Mouse (Mus musculus) limb, embryonic 10.5 days (tissue): ENCODE measurements around the gene Tgm3. TPM values are rescaled to one million over a fixed set of nuclear protein-coding genes. Genes with fewer than 3 reads are reported as not detected.

ENCODE experiments used
- DNase-seq: peaks from one replicate; pipeline ENCODE4 v3.0.0-alpha.2; 2017; ENCODE audit warnings: low spot score
- H3K27ac ChIP-seq: fragments of 300-500 bp; sonication (generic); 2 replicates; pipeline ENCODE4 v1.5.1; 2016; ENCODE audit warnings: mild to moderate bottlenecking
- H3K27me3 ChIP-seq: fragments of 300-500 bp; sonication (generic); 2 replicates; pipeline ENCODE4 v1.6.1; 2016; ENCODE audit warnings: low read depth, mild to moderate bottlenecking; ENCODE audit not compliant: poor library complexity, severe bottlenecking
- H3K36me3 ChIP-seq: fragments of 300-500 bp; sonication (generic); 2 replicates; pipeline ENCODE4 v1.6.1; 2016; ENCODE audit warnings: mild to moderate bottlenecking, moderate library complexity
- H3K4me1 ChIP-seq: fragments of 300-500 bp; sonication (generic); 2 replicates; pipeline ENCODE4 v1.6.1; 2016
- H3K4me3 ChIP-seq: fragments of 300-500 bp; sonication (generic); 2 replicates; pipeline ENCODE4 v1.5.1; 2016; ENCODE audit warnings: mild to moderate bottlenecking, moderate library complexity
- H3K9me3 ChIP-seq: fragments of 300-500 bp; sonication (generic); replicated peaks from 2 replicates; pipeline ENCODE4 v1.6.1; 2016; ENCODE audit warnings: mild to moderate bottlenecking
- WGBS: fragments of 180-500 bp; shearing (Covaris S2); methylation state at CpG from one replicate; pipeline ENCODE4 v1.1.7; 2016; 5-methylcytosine and 5-hydroxymethylcytosine counted together
- polyA plus RNA-seq: library from polyadenylated mRNA; unstranded; fragments of >200 nt; fragmentation: Nextera tagmentation; extraction: Ambion mirVana; gene quantifications from 2 replicates; pipeline ENCODE4 v1.2.1, GENCODE M21; 2016

Gene Tgm3
- polyA plus RNA-seq, 1 experiment from 2014 or later = 0.10 TPM

DNA sequence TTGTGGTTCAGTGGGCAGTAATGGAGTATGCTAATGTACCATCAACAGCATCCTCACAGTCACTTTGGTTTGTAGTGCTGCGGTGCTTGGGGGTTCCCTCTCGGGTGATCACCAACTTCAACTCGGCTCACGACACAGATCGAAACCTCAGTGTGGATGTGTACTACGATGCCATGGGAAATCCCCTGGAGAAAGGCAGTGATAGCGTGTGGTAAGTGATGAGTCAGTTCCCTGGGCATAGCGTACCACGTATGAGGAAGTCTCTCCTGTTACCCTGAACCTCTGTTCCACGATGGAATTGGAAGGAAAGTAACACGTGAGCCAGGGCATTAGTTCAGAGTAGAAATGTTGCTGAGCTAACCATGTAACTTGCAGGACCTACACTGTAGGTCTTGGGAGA is 17.7 kb downstream of the Tgm3 start:
- Histone ChIP-seq H3K4me3 (no peak overlapping the region), H3K36me3 (no peaks in the 10 kb centered on the region), H3K4me1 (no peaks in the 10 kb centered on the region), H3K9me3 (no peaks in the 10 kb centered on the region), H3K27ac (no peak overlapping the region), H3K27me3 (no peaks in the 10 kb centered on the region)
- DNase-seq = no peak
- WGBS = 91% methylated on average over 11 of the region's 11 CpGs

DNA sequence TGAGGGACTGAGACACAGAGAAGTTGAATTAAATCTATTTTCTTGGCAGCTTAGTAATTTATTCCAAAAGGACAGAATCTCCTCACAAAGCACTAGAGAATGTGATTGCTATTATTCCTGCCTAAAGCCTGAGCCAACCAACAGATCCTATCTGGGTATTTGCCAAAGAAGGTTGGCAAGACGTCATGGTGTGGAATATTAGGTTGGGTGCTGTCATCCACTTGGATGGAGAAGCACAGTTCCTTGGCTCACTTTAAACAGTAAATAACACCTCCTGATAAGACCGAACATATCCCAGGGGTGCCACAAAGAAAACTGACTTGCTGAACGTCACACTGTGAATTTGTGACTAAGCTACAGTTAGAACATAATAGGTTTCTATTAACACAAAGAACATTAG is 20.5 kb downstream of the Tgm3 start:
- no peaks in the 10 kb centered on the region for H3K9me3 ChIP-seq
- 85% methylated on average over 3 of the region's 3 CpGs for WGBS
- H3K4me3 ChIP-seq = no peak overlapping the region
- no peak for DNase-seq
- no peaks in the 10 kb centered on the region for H3K36me3 ChIP-seq
- H3K4me1 ChIP-seq = no peaks in the 10 kb centered on the region
- H3K27ac ChIP-seq = no peak overlapping the region
- no peaks in the 10 kb centered on the region for H3K27me3 ChIP-seq

DNA sequence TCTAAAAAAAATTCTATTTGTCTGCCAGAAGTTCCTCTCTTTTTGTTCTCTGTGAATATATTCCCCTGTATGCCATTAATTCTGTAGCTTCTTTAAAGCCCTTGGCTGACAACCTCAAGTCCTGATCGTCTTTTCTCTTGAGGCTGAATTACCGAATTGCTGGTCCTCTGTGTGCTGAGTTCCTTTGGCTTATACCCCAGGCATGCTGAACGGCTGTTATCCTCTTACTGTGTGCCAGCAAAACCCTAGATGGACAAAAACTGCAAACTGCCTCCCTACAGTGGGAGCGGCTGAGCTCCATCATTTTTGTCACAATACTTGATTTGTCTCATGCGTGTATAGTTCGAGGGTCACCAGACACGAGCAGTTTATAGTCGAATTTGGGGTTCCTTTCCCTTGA is 24.7 kb downstream of the Tgm3 start:
- H3K9me3 ChIP-seq = no peaks in the 10 kb centered on the region
- no peaks in the 10 kb centered on the region for H3K27me3 ChIP-seq
- no peak for DNase-seq
- H3K36me3 ChIP-seq = no peaks in the 10 kb centered on the region
- H3K4me1 ChIP-seq = no peaks in the 10 kb centered on the region
- 84% methylated on average over 8 of the region's 8 CpGs for WGBS
- H3K4me3 ChIP-seq = no peak overlapping the region
- no peak overlapping the region for H3K27ac ChIP-seq

- 77% methylated on average over 3 of the region's 3 CpGs for WGBS
- Histone ChIP-seq H3K4me3 (no peak overlapping the region), H3K9me3 (no peaks in the 10 kb centered on the region), H3K27ac (no peak overlapping the region), H3K27me3 (no peaks in the 10 kb centered on the region), H3K4me1 (no peaks in the 10 kb centered on the region), H3K36me3 (no peaks in the 10 kb centered on the region)
- no peak for DNase-seq
Observed at GRCm38 (mm10) chr2:130038971-130039370, 26.8 kb downstream of the Tgm3 start.

- no peaks in the 10 kb centered on the region for H3K36me3 ChIP-seq
- H3K4me3 ChIP-seq = no peak overlapping the region
- no peak for DNase-seq
- no peaks in the 10 kb centered on the region for H3K27me3 ChIP-seq
- H3K4me1 ChIP-seq = no peaks in the 10 kb centered on the region
- H3K27ac ChIP-seq = no peak overlapping the region
- no peaks in the 10 kb centered on the region for H3K9me3 ChIP-seq
- WGBS = 84% methylated on average over 6 of the region's 6 CpGs
Observed at GRCm38 (mm10) chr2:130040190-130040886, 28.2 kb downstream of the Tgm3 start.

GRCm38 (mm10) chr2:130043835-130044234 is 31.7 kb downstream of the Tgm3 start:
- no peaks in the 10 kb centered on the region for H3K36me3 ChIP-seq
- 77% methylated on average over 4 of the region's 4 CpGs for WGBS
- DNase-seq = no peak

DNA sequence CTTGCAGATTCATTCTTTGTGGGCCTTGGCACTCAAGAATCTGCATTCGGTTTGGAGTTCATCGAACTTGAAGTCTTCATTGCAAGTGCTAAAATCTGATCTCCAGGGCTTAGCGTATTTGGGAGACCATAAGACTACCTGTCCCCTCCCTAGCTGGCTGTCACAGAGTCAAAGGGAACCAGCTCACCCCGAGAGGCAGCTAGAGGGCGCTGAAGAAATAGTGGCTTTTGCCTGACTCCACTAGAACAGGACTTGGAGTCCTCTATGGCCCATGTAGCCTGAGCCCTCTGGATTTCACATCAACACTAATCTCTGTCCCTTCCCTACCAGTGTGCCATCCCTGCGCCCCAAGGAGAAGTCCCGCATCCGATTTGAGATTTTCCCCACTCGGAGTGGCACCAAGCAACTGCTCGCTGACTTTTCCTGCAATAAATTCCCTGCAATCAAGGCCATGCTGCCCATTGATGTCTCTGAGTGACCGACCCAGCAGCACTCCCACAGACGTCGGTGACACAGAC is 35.8 kb downstream of the Tgm3 start:
- no peaks in the 10 kb centered on the region for H3K27me3 ChIP-seq
- peaks cover 14% of the 10 kb centered on the region for H3K4me1 ChIP-seq
- no peaks in the 10 kb centered on the region for H3K9me3 ChIP-seq
- WGBS = 68% methylated on average over 13 of the region's 13 CpGs
- H3K27ac ChIP-seq = peak overlapping the region; percentile 62; the same call in 1 of the 2 replicates
- no peak for DNase-seq
- H3K36me3 ChIP-seq = no peaks in the 10 kb centered on the region
- no peak overlapping the region for H3K4me3 ChIP-seq

More at GRCm38 (mm10) chr2:130043835-130044234, 31.7 kb downstream of the Tgm3 start:
- no peak overlapping the region for H3K27ac ChIP-seq
- H3K27me3 ChIP-seq = no peaks in the 10 kb centered on the region
- no peaks in the 10 kb centered on the region for H3K9me3 ChIP-seq
- peaks cover 13% of the 10 kb centered on the region for H3K4me1 ChIP-seq
- H3K4me3 ChIP-seq = no peak overlapping the region

GRCm38 (mm10) chr2:130048792-130049191 is 36.6 kb downstream of the Tgm3 start:
- Histone ChIP-seq H3K4me3 (no peak overlapping the region), H3K27me3 (no peaks in the 10 kb centered on the region), H3K36me3 (no peaks in the 10 kb centered on the region), H3K4me1 (peaks cover 14% of the 10 kb centered on the region), H3K27ac (0 out of 2 replicates have a peak overlapping the region, but pooled peaks have one; percentile 62), H3K9me3 (no peaks in the 10 kb centered on the region)
- WGBS = 82% methylated on average over 6 of the region's 6 CpGs
- no peak for DNase-seq

DNA sequence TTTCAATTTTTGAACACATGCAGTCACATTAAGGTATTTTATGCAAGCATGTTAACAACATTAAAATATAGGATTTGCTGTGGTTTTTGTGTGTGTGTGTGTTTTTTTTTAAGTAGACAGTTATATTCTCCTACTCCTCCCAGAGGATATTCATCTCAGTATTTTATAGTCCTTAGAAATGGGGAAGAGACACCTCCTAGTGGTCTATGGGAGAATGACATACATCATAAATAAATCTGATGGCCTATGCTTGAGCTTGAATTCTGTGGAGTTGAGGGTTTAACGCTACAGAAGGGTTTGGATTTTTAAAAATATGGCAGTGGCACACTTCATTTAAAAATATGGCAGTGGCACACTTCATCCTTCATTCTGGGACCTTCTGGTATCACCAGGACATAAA is 46.0 kb downstream of the Tgm3 start:
- H3K4me1 ChIP-seq = no peaks in the 10 kb centered on the region
- 76% methylated on average over 1 of the region's 1 CpGs for WGBS
- no peaks in the 10 kb centered on the region for H3K36me3 ChIP-seq
- DNase-seq = no peak
- H3K4me3 ChIP-seq = no peak overlapping the region
- no peak overlapping the region for H3K27ac ChIP-seq
- no peaks in the 10 kb centered on the region for H3K9me3 ChIP-seq
- no peaks in the 10 kb centered on the region for H3K27me3 ChIP-seq

GRCm38 (mm10) chr2:130068228-130068627 is 56.1 kb downstream of the Tgm3 start:
- DNase-seq = no peak
- H3K36me3 ChIP-seq = no peaks in the 10 kb centered on the region
- H3K9me3 ChIP-seq = no peaks in the 10 kb centered on the region
- H3K27me3 ChIP-seq = no peaks in the 10 kb centered on the region
- no peak overlapping the region for H3K27ac ChIP-seq
- 31% methylated on average over 3 of the region's 3 CpGs for WGBS
- no peak overlapping the region for H3K4me3 ChIP-seq
- H3K4me1 ChIP-seq = no peaks in the 10 kb centered on the region

- Histone ChIP-seq H3K27me3 (no peaks in the 10 kb centered on the region), H3K27ac (no peak overlapping the region), H3K4me1 (no peaks in the 10 kb centered on the region), H3K4me3 (no peak overlapping the region), H3K36me3 (no peaks in the 10 kb centered on the region), H3K9me3 (no peaks in the 10 kb centered on the region)
- DNase-seq = no peak
- 93% methylated on average over 2 of the region's 2 CpGs for WGBS
Observed at GRCm38 (mm10) chr2:130070396-130070795, 58.2 kb downstream of the Tgm3 start.
